Mouse (Mus musculus): ENCODE data around the gene March7. TPM values are rescaled to one million over a fixed set of nuclear protein-coding genes. Genes with fewer than 3 reads are reported as not detected.
A peak's percentile ranks its signal among the peaks of the same experiment; 100 is the strongest.

March7 gene
- total RNA-seq, 2 experiments from 2014 or later: 60.8 to 63.0 TPM

DNA sequence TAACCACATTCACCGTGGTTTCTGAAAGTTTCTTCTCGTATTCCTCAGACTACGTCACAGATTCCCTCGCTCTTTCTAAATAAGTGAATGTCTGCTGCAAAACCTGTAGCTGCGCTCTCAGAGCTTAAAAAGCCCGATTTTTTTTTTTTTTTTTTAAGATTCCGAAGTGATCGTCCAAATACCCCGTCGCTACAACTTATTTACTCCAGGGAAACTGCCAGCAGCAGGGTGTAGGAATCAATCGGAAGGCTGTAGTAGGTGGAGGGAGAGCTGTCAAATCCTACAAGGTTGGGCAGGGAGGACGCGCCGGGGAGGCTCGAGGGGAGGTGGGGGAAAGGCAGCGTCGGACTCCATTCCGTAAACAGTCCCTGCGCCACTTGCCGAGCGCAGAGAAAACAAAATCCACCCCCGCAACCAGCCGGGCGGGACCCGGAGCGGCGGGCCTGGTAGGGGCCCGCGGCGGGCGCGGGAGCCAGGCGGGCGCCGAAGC is 520 bp upstream of the March7 start:
- intact Hi-C loops (cut with DNase I): loop anchor here (5.0 kb wide), 1 partner anchor 82 kb away; no protein-coding TSS in a partner anchor
- DNase-seq (ENCODE audit: low spot score in 2 of 2): peak; percentile 35 to 58

DNA sequence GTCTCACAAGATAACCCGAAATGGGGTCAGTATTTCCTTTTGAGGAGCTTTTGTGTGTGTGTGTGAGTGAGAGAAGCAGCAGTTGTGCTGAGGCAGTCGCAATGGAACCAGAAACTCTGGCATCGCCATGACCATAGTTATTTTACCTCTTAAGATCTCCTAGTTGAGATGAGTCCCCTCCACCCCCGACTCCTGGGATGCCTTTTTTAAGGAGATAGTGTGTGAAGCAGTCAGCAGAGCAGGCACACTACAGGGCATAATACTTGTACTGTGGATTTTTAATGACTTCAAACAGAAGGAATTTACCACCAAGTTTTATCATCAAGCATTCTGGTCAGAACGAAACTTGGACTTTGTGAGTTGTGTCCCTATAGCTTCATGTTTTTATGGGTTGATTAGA is 1.1 kb downstream of the March7 start:
- intact Hi-C loops (cut with DNase I): no loop called here
- no peak for DNase-seq (ENCODE audit: low spot score in 2 of 2)

DNA sequence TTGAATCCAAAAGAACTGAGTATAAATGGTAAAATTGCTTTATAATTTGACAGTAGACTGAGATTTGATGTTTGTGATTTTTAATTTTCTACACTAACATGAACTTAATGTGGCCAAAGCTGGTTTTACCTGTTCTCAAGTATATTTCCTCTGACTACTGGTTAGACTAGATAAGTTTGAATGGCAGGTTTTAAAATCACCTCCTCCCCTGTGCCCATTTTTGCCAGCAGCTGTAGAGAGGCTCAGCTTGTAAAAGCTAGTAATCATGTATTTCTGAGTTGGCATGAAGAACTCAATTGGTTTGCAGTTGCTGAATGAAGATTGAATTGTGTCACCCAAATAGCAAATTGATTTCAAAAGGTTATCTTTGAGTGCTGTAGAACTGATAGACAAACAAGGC is 2.8 kb downstream of the March7 start:
- intact Hi-C loops (cut with DNase I): no loop called here
- DNase-seq (ENCODE audit: low spot score in 2 of 2): no peak

DNA sequence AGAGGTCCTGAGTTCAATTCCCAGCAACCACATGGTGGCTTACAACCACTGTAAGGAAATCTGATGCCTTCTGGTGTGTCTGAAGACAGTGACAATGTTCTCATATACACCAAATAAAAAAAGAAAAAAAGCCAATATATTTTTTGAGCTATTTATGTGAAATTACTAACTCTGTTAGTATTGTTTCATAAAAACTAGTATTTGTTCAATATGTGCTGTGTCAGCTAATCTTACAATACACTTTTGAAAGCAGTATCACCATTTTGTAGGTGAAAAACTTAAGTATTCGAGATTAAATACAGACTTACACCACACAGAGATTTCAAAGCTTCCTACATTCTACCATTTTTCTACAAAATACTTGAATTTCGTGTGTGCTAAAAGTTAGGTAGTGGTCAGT is 5.0 kb downstream of the March7 start:
- no peak for DNase-seq (ENCODE audit: low spot score in 2 of 2)
- intact Hi-C loops (cut with DNase I): no loop called here

DNA sequence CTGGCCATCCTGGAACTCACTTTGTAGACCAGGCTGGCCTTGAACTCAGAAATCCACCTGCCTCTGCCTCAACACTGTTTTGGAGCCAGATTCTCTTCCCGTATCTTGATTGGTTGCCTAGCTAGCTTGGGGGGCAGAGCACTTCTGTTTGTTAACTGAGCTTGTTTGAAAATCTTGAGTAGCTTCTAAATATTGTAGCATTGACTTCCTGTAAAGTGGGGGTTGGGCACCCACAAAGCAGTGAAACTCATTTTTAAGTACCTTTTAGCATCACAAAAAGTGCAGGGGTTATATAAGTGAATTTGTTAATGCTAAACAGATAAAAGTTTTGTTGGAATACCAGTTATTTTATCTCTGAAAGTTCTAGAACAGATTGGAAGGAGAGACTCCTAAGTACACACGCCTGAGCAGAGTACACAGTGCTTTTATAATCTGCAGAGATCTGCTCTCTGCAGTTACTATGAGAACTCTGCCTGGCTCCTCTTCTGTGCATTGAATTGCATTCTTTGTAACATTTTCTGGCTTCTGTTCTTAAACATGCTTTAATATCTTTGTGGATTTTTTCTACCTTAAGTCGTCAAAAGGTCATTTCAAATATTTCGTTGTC is 7.0 kb downstream of the March7 start:
- intact Hi-C loops (cut with DNase I): no loop called here
- DNase-seq (ENCODE audit: low spot score in 2 of 2): no peak

DNA sequence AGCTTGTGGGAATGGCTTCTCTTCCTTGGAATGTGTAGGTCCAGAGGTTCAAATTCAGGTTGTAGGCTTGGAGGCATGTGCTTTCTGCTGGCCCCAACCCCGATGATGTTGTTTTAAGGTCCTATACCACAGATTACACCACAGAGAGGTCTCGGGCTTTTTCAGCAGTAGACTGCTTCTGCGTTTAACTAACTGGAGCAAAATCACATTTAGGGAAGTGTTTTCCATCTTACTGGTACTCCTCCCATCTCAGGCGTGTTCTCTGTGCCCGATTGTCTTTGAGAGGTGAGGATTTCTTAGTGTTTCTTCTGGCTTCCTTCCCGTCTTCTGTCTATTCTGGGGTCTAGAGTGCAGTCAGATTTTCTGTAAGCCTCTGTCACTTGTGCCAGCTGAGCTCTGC is 7.9 kb downstream of the March7 start:
- intact Hi-C loops (cut with DNase I): no loop called here
- no peak for DNase-seq (ENCODE audit: low spot score in 2 of 2)

DNA sequence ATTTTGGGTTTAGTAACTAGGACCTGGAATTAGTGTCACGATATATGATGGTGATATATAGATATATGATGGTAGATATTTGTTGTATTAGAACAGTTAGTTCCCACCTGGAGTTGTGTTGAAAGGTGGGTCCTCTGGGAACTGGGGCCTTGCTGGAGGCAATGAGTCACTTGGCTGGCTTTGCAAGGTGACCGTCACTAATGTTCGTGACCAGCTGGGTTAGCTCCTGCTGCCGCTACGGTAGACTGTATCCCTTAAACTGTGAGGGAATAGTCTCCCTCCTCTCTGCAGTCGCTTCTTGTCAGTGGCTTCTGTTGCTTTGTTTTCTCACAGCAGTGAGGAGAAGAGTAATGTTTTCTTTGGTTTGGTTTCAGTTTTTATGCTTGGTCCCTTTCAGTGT is 11.5 kb downstream of the March7 start:
- DNase-seq (ENCODE audit: low spot score in 2 of 2): no peak
- intact Hi-C loops (cut with DNase I): no loop called here

DNA sequence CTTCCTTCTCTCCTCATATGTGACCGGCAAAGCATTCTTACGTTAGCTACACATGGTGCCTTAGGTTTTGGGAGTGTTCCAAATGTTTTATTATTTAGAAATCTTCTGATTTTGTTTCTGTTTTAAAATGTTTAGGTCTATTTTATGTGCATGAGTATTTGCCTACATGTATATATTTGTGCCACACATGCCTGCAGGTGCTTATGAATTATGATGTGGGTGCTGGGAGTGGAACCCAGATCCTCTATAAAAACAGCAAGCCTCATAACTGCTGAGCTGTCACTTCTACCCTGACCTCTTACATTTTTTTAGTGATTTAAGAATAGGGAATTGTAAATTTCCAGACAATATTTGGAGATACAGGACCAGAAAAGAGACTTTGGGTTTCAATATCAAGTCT is 12.3 kb downstream of the March7 start:
- intact Hi-C loops (cut with DNase I): no loop called here
- no peak for DNase-seq (ENCODE audit: low spot score in 2 of 2)

DNA sequence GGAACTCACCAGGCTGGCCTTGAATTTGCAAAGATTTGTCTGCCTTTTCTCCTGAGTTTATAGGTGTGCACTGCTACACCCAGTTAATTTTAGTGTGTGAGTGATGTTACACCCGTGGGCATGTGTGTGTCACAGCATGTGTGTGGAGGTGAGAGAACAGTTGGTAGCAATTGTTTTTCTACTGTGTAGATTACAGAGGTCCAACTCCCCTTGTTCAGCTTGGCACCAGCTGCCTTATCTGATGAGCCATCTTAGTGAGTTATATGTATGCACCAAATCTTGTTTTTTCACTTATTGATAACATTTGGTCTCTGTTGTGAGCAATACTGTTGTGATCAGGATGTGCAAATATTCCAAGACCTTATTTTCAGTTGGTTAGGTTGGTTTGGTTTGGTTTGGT is 13.8 kb downstream of the March7 start:
- intact Hi-C loops (cut with DNase I): no loop called here
- DNase-seq (ENCODE audit: low spot score in 2 of 2): no peak

DNA sequence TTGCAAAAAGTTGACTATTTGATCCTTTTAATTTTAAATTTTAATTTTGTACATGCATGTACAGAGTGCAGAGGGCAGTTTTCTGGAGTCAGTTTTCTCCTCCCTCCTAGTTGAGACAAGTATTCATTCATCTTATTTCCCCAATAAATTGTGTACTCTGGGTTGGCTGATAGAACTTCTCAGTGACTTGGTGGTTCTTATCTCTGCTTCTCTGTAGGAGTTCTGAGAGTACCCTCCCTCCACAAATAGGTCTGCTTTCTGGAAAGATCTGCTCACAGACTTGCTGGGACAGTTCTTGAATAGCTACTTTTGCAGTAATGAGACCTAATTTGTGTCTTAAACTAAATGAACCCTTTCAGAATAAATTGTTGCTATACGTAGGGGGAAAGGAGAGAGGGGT is 18.8 kb downstream of the March7 start:
- intact Hi-C loops (cut with DNase I): no loop called here
- no peak for DNase-seq (ENCODE audit: low spot score in 2 of 2)

DNA sequence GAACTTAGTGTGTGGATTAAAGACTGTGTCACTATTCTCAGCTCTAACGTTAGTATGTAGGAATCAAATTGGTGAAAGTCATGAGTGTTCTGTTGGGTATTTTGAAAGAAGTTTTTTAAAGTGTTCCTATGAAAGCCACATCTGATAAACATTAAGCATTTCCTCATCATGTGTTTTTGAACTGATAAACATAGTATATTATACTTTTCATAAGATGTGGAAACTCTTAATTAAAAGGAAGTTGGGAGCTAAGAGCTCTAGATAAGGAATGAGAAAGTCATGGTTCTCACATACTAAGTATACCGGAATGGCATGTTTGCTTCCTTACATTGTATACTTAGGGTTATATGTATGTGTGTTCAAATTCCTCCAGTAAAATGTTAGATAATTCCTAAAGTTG is 20.7 kb downstream of the March7 start:
- intact Hi-C loops (cut with DNase I): no loop called here
- DNase-seq (ENCODE audit: low spot score in 2 of 2): no peak

DNA sequence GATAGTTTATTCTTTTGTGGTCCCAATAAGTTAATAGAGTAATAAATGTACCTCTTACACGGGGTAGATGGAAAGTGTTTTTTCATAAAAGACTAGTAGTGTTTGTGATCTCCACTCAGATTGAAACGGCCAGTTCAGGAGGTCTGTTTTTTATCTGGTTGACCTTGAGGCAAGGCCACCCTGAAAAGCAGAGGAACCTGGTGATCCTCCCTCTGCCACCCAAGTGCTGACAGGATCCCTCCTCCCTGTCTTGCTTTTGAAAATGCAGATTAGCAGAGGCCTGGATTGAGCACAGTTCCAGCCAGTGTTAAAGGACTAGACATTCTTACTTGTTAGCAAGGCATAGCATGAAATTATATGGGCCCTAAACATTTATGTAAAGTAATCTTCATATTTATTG is 23.5 kb downstream of the March7 start:
- no peak for DNase-seq (ENCODE audit: low spot score in 2 of 2)
- intact Hi-C loops (cut with DNase I): no loop called here

DNA sequence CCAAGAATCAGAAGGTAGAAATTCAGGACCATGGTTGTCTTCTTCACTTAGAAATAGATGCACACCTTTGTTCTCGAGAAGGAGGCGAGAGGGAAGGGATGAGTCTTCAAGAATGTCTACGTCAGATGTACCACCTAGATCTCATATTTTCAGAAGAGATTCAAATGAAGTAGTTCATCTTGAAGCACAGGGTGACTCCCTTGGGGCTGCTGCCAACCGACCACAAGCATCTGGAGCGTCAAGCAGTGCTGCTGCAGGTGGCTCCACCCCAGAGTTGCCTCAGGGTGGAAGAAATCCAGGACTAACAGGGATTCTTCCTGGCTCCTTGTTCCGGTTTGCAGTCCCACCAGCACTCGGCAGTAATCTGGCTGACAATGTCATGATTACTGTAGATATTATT is 24.8 kb downstream of the March7 start:
- no peak for DNase-seq (ENCODE audit: low spot score in 2 of 2)
- intact Hi-C loops (cut with DNase I): no loop called here

DNA sequence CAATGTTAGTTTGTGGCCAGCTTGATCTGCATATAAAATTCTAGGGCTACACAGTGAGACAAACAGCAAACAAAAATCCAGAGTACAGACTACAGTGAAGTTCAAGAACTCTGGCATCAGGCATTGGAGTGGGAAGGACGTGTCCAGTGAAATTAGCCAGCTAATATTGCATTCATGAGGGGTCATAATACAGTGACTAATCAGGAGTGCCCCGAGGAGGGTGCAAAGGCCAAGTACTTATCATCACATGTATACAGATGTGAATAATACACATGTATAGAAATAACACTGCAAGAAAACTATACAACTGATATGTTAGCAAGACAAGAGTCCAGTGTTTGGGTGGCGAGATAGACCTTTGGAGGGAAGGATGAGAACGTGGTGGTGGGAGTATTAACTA is 43.1 kb downstream of the March7 start:
- no peak for DNase-seq (ENCODE audit: low spot score in 2 of 2)
- intact Hi-C loops (cut with DNase I): no loop called here

DNA sequence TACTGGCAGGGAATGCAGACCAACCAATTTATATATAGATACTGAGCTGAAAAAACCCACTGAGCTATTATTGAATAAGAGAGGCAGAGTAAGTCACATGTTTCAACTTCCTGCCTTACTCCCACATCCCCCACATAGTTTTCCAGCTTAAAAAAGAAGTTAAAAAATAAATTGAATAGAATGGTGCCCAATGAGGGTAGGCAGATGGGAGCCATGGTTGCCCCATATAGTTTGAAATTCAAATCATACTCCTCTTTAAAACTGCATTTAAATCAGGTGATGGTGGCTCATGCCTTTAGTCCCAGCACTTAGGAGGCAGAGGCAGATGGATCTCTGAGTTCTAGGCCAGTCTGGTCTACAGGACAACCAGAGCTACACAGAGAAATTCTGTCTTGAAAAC is 43.8 kb downstream of the March7 start:
- intact Hi-C loops (cut with DNase I): no loop called here
- DNase-seq (ENCODE audit: low spot score in 2 of 2): peak; percentile 24 to 26

DNA sequence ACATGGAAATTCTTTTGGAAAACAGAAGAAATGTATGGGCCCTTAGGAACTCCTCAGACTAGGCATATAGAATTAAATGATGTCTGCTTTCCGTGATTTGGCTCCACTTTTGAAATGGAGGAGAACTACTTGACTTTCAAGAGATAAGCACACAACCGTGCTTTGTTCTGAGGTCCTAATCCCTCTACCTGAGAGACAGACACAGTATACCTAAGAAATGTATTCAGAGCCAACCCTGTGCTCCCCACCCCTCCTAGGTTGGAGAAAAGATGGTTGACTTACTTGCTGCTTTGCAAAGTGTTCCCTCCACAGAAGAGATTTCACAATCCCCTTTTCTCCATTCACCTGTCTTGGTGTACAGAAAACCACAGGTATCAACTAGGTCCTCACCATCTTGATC is 47.1 kb downstream of the March7 start:
- DNase-seq (ENCODE audit: low spot score in 2 of 2): no peak
- intact Hi-C loops (cut with DNase I): no loop called here

DNA sequence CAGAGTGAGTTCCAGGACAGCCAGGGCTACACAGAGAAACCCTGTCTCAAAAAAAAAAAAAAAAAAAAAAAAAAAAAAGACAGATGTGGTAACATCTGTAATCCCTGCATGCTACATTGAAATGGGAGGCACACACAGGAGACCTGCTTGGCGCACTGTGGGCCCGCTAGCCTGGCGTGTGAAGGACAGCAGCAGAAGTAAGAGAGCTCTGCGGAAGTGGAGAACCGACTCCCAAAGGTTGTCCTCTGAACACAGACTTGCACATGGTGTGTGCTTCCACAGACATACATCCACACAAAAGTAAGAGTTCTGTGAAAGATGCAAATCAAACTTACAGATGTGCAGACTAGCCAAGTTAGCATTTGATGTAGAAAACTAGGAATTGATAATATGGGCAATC is 49.5 kb downstream of the March7 start:
- intact Hi-C loops (cut with DNase I): no loop called here
- DNase-seq (ENCODE audit: low spot score in 2 of 2): no peak

DNA sequence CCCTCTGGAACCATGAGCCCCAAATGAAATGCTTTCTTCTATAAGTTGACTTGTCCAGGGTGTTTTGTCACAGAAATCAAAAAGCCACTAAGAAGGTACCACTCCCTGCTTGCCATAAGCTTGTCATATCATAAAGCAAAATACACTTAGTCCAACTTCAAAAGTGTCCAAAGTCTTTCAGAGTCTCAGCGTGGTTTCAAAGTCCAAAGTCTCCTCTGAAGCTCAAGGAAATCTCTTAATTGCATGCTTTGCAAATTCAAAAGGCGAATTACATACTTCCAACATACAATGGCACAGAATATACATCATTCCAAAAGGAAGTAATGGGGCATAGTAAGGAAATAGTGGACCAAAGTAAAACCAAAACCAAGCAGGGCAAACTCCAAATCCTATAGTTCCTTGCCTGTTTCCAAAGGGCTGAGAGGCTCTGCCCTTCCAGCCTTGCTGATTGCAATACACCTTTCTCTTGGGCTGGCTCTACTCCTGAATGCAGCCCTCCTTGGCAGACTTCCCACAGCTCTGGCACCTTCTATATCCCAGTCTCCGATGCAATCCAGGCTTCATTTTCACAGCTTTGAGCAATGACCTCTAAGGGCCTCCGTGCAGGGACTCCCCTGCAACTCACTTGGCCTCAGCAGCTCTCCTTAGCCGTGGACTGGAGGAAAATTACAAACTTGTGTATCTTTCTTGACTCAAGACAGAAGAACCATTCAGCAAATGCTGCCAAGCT is 51.1 kb downstream of the March7 start:
- intact Hi-C loops (cut with DNase I): no loop called here
- no peak for DNase-seq (ENCODE audit: low spot score in 2 of 2)

DNA sequence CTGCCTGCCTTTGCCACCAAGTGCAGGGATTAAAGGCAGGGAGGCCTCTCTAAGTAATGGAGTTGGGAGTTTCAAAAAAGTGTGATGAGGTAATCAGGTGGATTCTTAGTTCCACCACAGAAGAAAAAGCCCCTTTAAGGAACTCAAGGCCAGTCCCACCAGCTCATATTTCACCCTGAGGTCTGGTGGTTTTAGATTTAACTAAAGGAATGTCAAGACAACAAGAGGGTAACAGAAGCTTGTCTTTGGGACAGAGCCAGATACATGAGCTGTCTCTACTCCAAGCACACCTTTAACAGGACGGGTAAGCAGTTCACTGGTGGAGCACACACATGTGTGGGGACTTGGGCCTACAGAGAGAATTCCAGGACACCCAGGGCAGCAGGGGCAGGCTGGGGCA is 57.9 kb downstream of the March7 start:
- DNase-seq (ENCODE audit: low spot score in 2 of 2): no peak
- intact Hi-C loops (cut with DNase I): no loop called here

DNA sequence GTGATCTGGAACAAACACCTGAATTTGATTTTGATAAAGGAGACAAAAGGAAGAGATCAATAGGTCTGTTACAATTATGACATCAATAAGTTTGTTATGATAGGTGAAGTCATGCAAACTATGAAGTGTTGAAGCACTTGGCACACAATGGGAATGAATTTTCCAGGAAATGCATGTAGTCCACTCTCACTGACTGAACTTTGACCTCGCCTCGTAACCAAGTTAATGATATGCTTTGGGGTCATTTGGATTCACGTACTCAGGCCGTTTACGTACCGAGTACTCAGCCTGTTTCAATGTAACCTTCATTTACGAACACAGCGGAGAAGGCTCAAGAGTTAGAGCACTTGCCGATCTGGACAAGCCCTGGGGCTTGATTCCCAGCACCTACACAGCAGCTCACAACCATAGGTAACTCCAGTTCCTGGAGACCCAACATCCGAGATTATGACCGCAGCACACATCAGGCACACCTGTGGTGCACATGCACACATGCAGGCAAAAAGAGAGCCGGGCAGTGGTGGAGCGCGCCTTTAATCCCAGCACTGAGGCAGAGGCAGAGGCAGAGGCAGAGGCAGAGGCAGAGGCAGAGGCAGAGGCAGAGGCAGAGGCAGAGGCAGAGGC is 60.3 kb downstream of the March7 start:
- DNase-seq (ENCODE audit: low spot score in 2 of 2): no peak
- intact Hi-C loops (cut with DNase I): no loop called here

DNA sequence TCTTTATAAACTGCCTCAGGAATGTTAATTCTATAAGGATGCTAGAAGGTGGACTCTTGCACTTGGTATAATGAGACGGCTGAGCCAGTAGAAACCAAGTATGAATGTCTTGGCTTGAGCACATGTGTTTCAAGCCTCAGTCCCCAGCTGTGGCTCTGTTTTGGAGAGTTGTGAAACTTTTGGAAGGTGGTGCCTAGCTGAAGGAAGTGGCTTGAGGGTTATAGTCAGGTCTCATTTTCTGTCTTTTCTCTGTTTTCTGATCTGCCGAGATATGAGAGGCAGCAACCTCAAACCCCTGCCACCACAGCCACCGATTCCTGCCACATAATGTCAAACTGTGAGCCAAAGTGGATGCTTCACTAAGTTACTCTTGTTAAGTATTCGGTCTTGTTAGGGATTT is 68.9 kb downstream of the March7 start:
- DNase-seq (ENCODE audit: low spot score in 2 of 2): no peak
- intact Hi-C loops (cut with DNase I): no loop called here
